Mouse (Mus musculus) stomach, postnatal 0 days (tissue): ENCODE measurements around the gene Erlec1. TPM values are rescaled to one million over a fixed set of nuclear protein-coding genes. Genes with fewer than 3 reads are reported as not detected.

ENCODE experiments used
- ATAC-seq: fragments of 200-750 bp; cut with Nextera tagmentation; 2 replicates; pipeline ENCODE4 v1.8.0; 2017; ENCODE audit not compliant: low FRiP score, low TSS enrichment
- DNase-seq: peaks from one replicate; pipeline ENCODE4 v3.0.0-alpha.2; 2016; ENCODE audit warnings: low spot score
- H3K27ac ChIP-seq: fragments of 300-500 bp; sonication (generic); replicated peaks from 2 replicates; pipeline ENCODE4 v1.5.1; 2014; ENCODE audit warnings: mild to moderate bottlenecking, control low read depth
- H3K27me3 ChIP-seq: fragments of 300-500 bp; sonication (generic); 2 replicates; pipeline ENCODE4 v1.6.1; 2014; ENCODE audit warnings: low read length; ENCODE audit not compliant: control insufficient read depth, insufficient read depth
- H3K36me3 ChIP-seq: fragments of 300-500 bp; sonication (generic); 2 replicates; pipeline ENCODE4 v1.6.1; 2014; ENCODE audit warnings: low read length, mixed read lengths; ENCODE audit not compliant: control insufficient read depth, insufficient read depth
- H3K4me1 ChIP-seq: fragments of 300-500 bp; sonication (generic); replicated peaks from 2 replicates; pipeline ENCODE4 v1.6.1; 2014; ENCODE audit warnings: antibody characterized with exemption; ENCODE audit not compliant: control insufficient read depth, insufficient read depth
- H3K4me2 ChIP-seq: fragments of 300-500 bp; sonication (generic); replicated peaks from 2 replicates; pipeline ENCODE4 v1.6.1; 2014; ENCODE audit warnings: low read depth, mild to moderate bottlenecking, control low read depth, moderate library complexity
- H3K4me3 ChIP-seq: fragments of 300-500 bp; sonication (generic); 2 replicates; pipeline ENCODE4 v1.5.1; 2014; ENCODE audit warnings: low read depth, low read length, control low read depth
- H3K9ac ChIP-seq: fragments of 300-500 bp; sonication (generic); 2 replicates; pipeline ENCODE4 v1.6.1; 2014; ENCODE audit warnings: mild to moderate bottlenecking, low read length, control low read depth, mixed read lengths
- H3K9me3 ChIP-seq: fragments of 300-500 bp; sonication (generic); 2 replicates; pipeline ENCODE4 v1.6.1; 2016; ENCODE audit warnings: low read length; ENCODE audit not compliant: control insufficient read depth
- CTCF ChIP-seq: IDR thresholded peaks from 2 replicates; pipeline ENCODE4 v1.5.1; 2016; ENCODE audit warnings: antibody characterized with exemption, low read depth, mild to moderate bottlenecking, moderate library complexity
- EP300 ChIP-seq: optimal IDR thresholded peaks from 2 replicates; pipeline ENCODE3; 2016; ENCODE audit warnings: antibody characterized with exemption
- WGBS: fragments of 180-500 bp; shearing (Covaris S2); extraction: QIAGEN DNeasy Blood & Tissue Kit; methylation state at CpG from one replicate; pipeline ENCODE4 v1.1.7; 2014; 5-methylcytosine and 5-hydroxymethylcytosine counted together
- polyA plus RNA-seq: library from polyadenylated mRNA; unstranded; fragments of >200 nt; fragmentation: Nextera tagmentation; extraction: Ambion mirVana; gene quantifications from 2 replicates; pipeline ENCODE4 v1.2.1, GENCODE M21; 2015

Gene Erlec1
- polyA plus RNA-seq, 1 experiment from 2014 or later = 12.1 TPM

GRCm38 (mm10) chr11:30899312-30899711 lies 54.8 kb downstream of the Erlec1 start:
- no peaks in the 10 kb centered on the region for H3K36me3 ChIP-seq
- H3K4me2 ChIP-seq = no peak overlapping the region
- DNase-seq (no peak), ATAC-seq (no peak)
- no peaks in the 10 kb centered on the region for H3K9me3 ChIP-seq
- no peaks in the 10 kb centered on the region for H3K27me3 ChIP-seq
- TF ChIP-seq EP300 = no peak
- TF ChIP-seq CTCF = no peak
- no peak overlapping the region for H3K9ac ChIP-seq
- H3K4me1 ChIP-seq = no peaks in the 10 kb centered on the region
- H3K4me3 ChIP-seq = no peak overlapping the region
- no peak overlapping the region for H3K27ac ChIP-seq

DNA sequence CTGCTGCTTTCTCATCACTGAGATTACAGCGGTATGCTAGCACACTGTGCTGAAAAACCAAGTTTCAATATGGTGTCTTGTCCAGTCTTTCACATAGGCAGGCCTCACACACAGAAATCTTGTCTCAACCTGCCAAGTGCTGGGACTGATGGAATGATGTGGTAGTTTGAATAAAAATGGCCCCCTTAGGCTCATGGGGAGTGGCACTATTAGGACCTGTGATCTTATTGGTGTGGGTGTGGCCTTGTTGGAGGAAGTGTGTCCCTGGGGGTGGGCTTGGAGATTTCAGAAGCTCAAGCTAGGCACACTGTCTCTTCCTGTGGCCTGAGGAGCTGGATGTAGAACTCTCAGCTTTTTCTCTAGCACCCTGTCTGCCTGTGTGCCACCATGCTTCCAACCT lies 57.9 kb downstream of the Erlec1 start:
- no peak overlapping the region for H3K4me3 ChIP-seq
- TF ChIP-seq EP300 (no peak), CTCF (no peak)
- H3K9ac ChIP-seq = no peak overlapping the region
- H3K36me3 ChIP-seq = no peaks in the 10 kb centered on the region
- no peaks in the 10 kb centered on the region for H3K9me3 ChIP-seq
- H3K27me3 ChIP-seq = no peaks in the 10 kb centered on the region
- ATAC-seq (no peak), DNase-seq (no peak)
- no peaks in the 10 kb centered on the region for H3K4me1 ChIP-seq
- 89% methylated on average over 1 of the region's 1 CpGs for WGBS
- H3K27ac ChIP-seq = no peak overlapping the region
- no peak overlapping the region for H3K4me2 ChIP-seq

DNA sequence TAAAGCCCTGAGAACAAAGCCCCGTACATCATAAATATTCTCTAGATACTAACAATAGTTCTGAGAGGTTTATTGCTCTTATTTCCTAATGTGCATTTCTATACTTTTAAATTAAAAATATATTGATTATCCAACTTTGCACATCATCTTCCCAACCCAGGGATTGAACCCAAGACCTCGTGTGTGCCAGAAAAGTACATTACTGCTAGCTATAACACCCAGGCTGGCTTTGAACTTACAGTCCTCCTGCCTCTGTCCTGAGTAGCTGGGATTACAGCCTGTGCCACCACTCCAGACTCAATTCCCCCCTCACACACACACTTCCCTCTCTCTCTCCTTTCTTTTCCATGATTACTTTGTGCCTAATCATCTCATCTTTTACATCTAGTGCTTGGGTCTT lies 66.0 kb downstream of the Erlec1 start:
- no peak overlapping the region for H3K4me2 ChIP-seq
- WGBS = 78% methylated on average over 2 of the region's 2 CpGs
- H3K9me3 ChIP-seq = no peaks in the 10 kb centered on the region
- no peak for DNase-seq
- no peaks in the 10 kb centered on the region for H3K36me3 ChIP-seq
- no peak overlapping the region for H3K4me3 ChIP-seq
- no peaks in the 10 kb centered on the region for H3K27me3 ChIP-seq
- H3K4me1 ChIP-seq = no peaks in the 10 kb centered on the region
- no peak overlapping the region for H3K27ac ChIP-seq
- TF ChIP-seq CTCF = no peak
- TF ChIP-seq EP300 = no peak
- H3K9ac ChIP-seq = no peak overlapping the region
- no peak for ATAC-seq

- peak within 1 kb of the TSS; percentile 80 for H3K4me2 ChIP-seq
- whole genome bisulfite sequencing = 4% methylated on average over 41 of the region's 41 CpGs
- no peaks in the 10 kb centered on the region for H3K27me3 ChIP-seq
- peak within 1 kb of the TSS; percentile 40 for H3K4me3 ChIP-seq
- H3K4me1 ChIP-seq = no peaks in the 10 kb centered on the region
- TF ChIP-seq EP300 (no peak), CTCF (no peak)
- no peaks in the 10 kb centered on the region for H3K36me3 ChIP-seq
- DNase-seq (peak; percentile 74), ATAC-seq (peak; percentile 92)
- no peak within 1 kb of the TSS for H3K27ac ChIP-seq
- H3K9me3 ChIP-seq = no peaks in the 10 kb centered on the region
- H3K9ac ChIP-seq = peak within 1 kb of the TSS; percentile 51
Measured at GRCm38 (mm10) chr11:30885171-30885871, 68.8 kb downstream of the Erlec1 start, which contains the start of the genes Gpr75 and Asb3. Gpr75 (plus strand) TSS chr11:30885358. Asb3 (plus strand) TSS chr11:30885416.

Other genes starting within 250 kb of the Erlec1 start
- 9.9 and 10.7 TPM in 2 replicates for gene Psme4, start 182.6 kb downstream of the Erlec1 start, polyA plus RNA-seq
- 0.13 and 0.19 TPM in 2 replicates for gene Gpr75, start 69.0 kb downstream of the Erlec1 start, polyA plus RNA-seq
- 14.7 and 15.1 TPM in 2 replicates for gene Asb3, start 68.9 kb downstream of the Erlec1 start, polyA plus RNA-seq
- gene Chac2, start 32.0 kb upstream of the Erlec1 start, polyA plus RNA-seq = 22.5 and 25.4 TPM in 2 replicates
- not detected in 2 replicates for gene Gm17332, start 228.1 kb upstream of the Erlec1 start, polyA plus RNA-seq